25 mouse cellular contexts compared by ENCODE assay signal in genomic region chr10:56137191-56137590, GRCm38 (mm10). TPM values are rescaled to one million over a fixed set of nuclear protein-coding genes. Genes with fewer than 3 reads are reported as not detected.
A peak's percentile ranks its signal among the peaks of the same experiment; 100 is the strongest.
DNase-seq lines count a peak whose midpoint lies in the region; ATAC-seq and TF ChIP-seq lines count a peak whose summit lies in the region.
"Had no signal": no experiment of that assay in that cellular context is flagged by ENCODE, and none has a peak within 500 bp of the region (broad histone marks: within the 10 kb centered on the region; RNA-seq: fewer than 3 reads in every experiment).

No protein-coding gene starts in this region.

- no peak overlapping the region for H3K4me2 ChIP-seq in midbrain, postnatal 0 days (ENCODE audit: low read depth, low read length, poor library complexity, severe bottlenecking)
- H3K4me2 ChIP-seq in midbrain, embryonic 15.5 days = no peak overlapping the region
- H3K4me2 ChIP-seq: embryonic facial prominence, embryonic 13.5 days; forebrain, embryonic 12.5 days; forebrain, embryonic 15.5 days; heart, embryonic 13.5 days; hindbrain, embryonic 15.5 days had no signal

- no peak for ATAC-seq in midbrain, postnatal 0 days (ENCODE audit: low FRiP score)
- no peak for ATAC-seq in midbrain, embryonic 15.5 days (replicated peaks)
- ATAC-seq: CD4-positive, CD25-positive, alpha-beta regulatory T cell, adult 4 months; forebrain, embryonic 15.5 days; intestine, postnatal 0 days had no signal

- no peaks in the 10 kb centered on the region for H3K9me3 ChIP-seq in midbrain, postnatal 0 days (ENCODE audit: low read length)
- no peaks in the 10 kb centered on the region for H3K9me3 ChIP-seq in midbrain, embryonic 15.5 days
- H3K9me3 ChIP-seq: embryonic facial prominence, embryonic 10.5 days; embryonic facial prominence, embryonic 13.5 days; forebrain, embryonic 12.5 days; forebrain, embryonic 15.5 days; heart, embryonic 10.5 days; heart, embryonic 13.5 days; hindbrain, embryonic 15.5 days had no signal

- 95% methylated on average over 5 of the region's 5 CpGs for WGBS in midbrain, postnatal 0 days
- WGBS in midbrain, embryonic 15.5 days = 98% methylated on average over 5 of the region's 5 CpGs

- no peak overlapping the region for H3K27ac ChIP-seq in midbrain, postnatal 0 days (ENCODE audit: low read depth, low read length)
- no peak overlapping the region for H3K27ac ChIP-seq in midbrain, embryonic 15.5 days
- H3K27ac ChIP-seq: embryonic facial prominence, embryonic 10.5 days; embryonic facial prominence, embryonic 13.5 days; forebrain, embryonic 12.5 days; forebrain, embryonic 15.5 days; heart, adult 2 months; heart, embryonic 10.5 days; heart, embryonic 13.5 days; hindbrain, embryonic 15.5 days had no signal

- TF ChIP-seq CTCF in midbrain, postnatal 0 days (IDR thresholded peaks at IDR 0.05) = no peak

- no peak overlapping the region for H3K9ac ChIP-seq in midbrain, postnatal 0 days (replicated peaks; ENCODE audit: low read length, poor library complexity, severe bottlenecking)
- no peak overlapping the region for H3K9ac ChIP-seq in midbrain, embryonic 15.5 days
- H3K9ac ChIP-seq: embryonic facial prominence, embryonic 13.5 days; forebrain, embryonic 12.5 days; forebrain, embryonic 15.5 days; heart, embryonic 13.5 days; hindbrain, embryonic 15.5 days had no signal

- DNase-seq in cerebellum, adult 9-10 months = peak; percentile 28
- DNase-seq in cerebellum, adult 18-20 months = no peak
- DNase-seq in midbrain, postnatal 0 days (ENCODE audit: low spot score) = peak; percentile 12
- peak; percentile 14 to 21 for DNase-seq in cerebellum, postnatal 36 days
- no peak for DNase-seq in kidney, postnatal 10 days
- DNase-seq: adrenal gland, adult 2 months; adrenal gland, postnatal 14 days; embryo, embryonic 11 days; gastrocnemius, postnatal 25 days; heart, adult 2 months; heart, postnatal 14 days; heart, postnatal 4 days; kidney, adult 2 months had no signal

- no peak overlapping the region for H3K4me3 ChIP-seq in midbrain, postnatal 0 days (ENCODE audit: low read depth, low read length)
- no peak overlapping the region for H3K4me3 ChIP-seq in midbrain, embryonic 15.5 days
- H3K4me3 ChIP-seq: embryonic facial prominence, embryonic 10.5 days; embryonic facial prominence, embryonic 13.5 days; erythroblast, embryonic 14.5 days; forebrain, embryonic 12.5 days; forebrain, embryonic 15.5 days; heart, adult 2 months; heart, embryonic 10.5 days; heart, embryonic 13.5 days; hindbrain, embryonic 15.5 days had no signal

- no peaks in the 10 kb centered on the region for H3K36me3 ChIP-seq in midbrain, postnatal 0 days (ENCODE audit: insufficient read depth, low read length)
- no peaks in the 10 kb centered on the region for H3K36me3 ChIP-seq in midbrain, embryonic 15.5 days (replicated peaks)
- H3K36me3 ChIP-seq: embryonic facial prominence, embryonic 10.5 days; embryonic facial prominence, embryonic 13.5 days; forebrain, embryonic 12.5 days; forebrain, embryonic 15.5 days; heart, embryonic 10.5 days; heart, embryonic 13.5 days; hindbrain, embryonic 15.5 days had no signal

- no peaks in the 10 kb centered on the region for H3K4me1 ChIP-seq in midbrain, postnatal 0 days (ENCODE audit: insufficient read depth, low read length)
- H3K4me1 ChIP-seq in midbrain, embryonic 15.5 days = no peaks in the 10 kb centered on the region
- H3K4me1 ChIP-seq: embryonic facial prominence, embryonic 10.5 days; embryonic facial prominence, embryonic 13.5 days; forebrain, embryonic 12.5 days; forebrain, embryonic 15.5 days; heart, embryonic 10.5 days; heart, embryonic 13.5 days; hindbrain, embryonic 15.5 days had no signal

- no peaks in the 10 kb centered on the region for H3K27me3 ChIP-seq in midbrain, postnatal 0 days (ENCODE audit: insufficient read depth, low read length)
- H3K27me3 ChIP-seq in midbrain, embryonic 15.5 days (replicated peaks) = no peaks in the 10 kb centered on the region
- H3K27me3 ChIP-seq: embryonic facial prominence, embryonic 13.5 days; forebrain, embryonic 12.5 days; forebrain, embryonic 15.5 days; heart, embryonic 13.5 days; hindbrain, embryonic 15.5 days had no signal

RNA-seq across cellular contexts. Expression of gene Msl3l2, which starts 30.5 kb away (rescaled TPM):
- 12.6 and 14.4 TPM in 2 replicates for total RNA-seq in midbrain, postnatal 0 days (2014; rRNA removed)
- 12.4 and 12.9 TPM in 2 replicates for polyA plus RNA-seq in midbrain, postnatal 0 days (2015; fragmentation: Nextera tagmentation; extraction: Ambion mirVana)
- polyA plus RNA-seq in midbrain, embryonic 15.5 days (2015; fragmentation: Nextera tagmentation; extraction: Ambion mirVana) = 13.7 and 13.9 TPM in 2 replicates
- total RNA-seq: MEL had no signal

Comparison
In these comparisons a context has a peak if more than half of its experiments do, and no peak if none do; other contexts are left out.
1. DNase-seq: peak in cerebellum, adult 9-10 months (single experiment), midbrain, postnatal 0 days (single experiment) and cerebellum, postnatal 36 days (2 of 2); none in cerebellum, adult 18-20 months (0 of 2) and kidney, postnatal 10 days (single experiment).